9 mouse cellular contexts compared by ENCODE assay signal in genomic region chr11:116658238-116658637, GRCm38 (mm10). TPM values are rescaled to one million over a fixed set of nuclear protein-coding genes. Genes with fewer than 3 reads are reported as not detected.
DNase-seq lines count a peak whose midpoint lies in the region; ATAC-seq lines count a peak whose summit lies in the region.
"Had no signal": no experiment of that assay in that cellular context is flagged by ENCODE, and none has a peak within 500 bp of the region (broad histone marks: within the 10 kb centered on the region; RNA-seq: fewer than 3 reads in every experiment).

No protein-coding gene starts in this region.

- DNase-seq in liver, embryonic 11.5 days (ENCODE audit: low spot score), result no peak
- DNase-seq in liver, result no peak
- peak; percentile 62 for DNase-seq in embryonic facial prominence, embryonic 14.5 days (ENCODE audit: low spot score)
- DNase-seq in intestine, embryonic 14.5 days (ENCODE audit: low spot score), result no peak
- DNase-seq in layer of hippocampus, adult 9-10 months (ENCODE audit: low spot score), result no peak
- no peak for DNase-seq in retina, postnatal 1 day
- no peak for DNase-seq in gastrocnemius, adult 8-10 months (ENCODE audit: low spot score in 2 of 2)

- H3K9ac ChIP-seq in liver, embryonic 11.5 days (ENCODE audit: low read depth, low read length), result peak overlapping the region; percentile 44
- H3K9ac ChIP-seq in embryonic facial prominence, embryonic 14.5 days (ENCODE audit: low read depth, low read length), result 0 out of 2 replicates have a peak overlapping the region, but pooled peaks have one; percentile 26
- H3K9ac ChIP-seq in intestine, embryonic 14.5 days (ENCODE audit: low read length), result no peak overlapping the region
- H3K9ac ChIP-seq in neural tube, embryonic 12.5 days, result no peak overlapping the region

- ATAC-seq in liver, embryonic 11.5 days (replicated peaks; ENCODE audit: low FRiP score), result no peak
- 0 out of 2 replicates have a peak, but pooled peaks have one; percentile 13 for ATAC-seq in embryonic facial prominence, embryonic 14.5 days (ENCODE audit: low read depth)
- no peak; the same call in 1 of the 2 replicates for ATAC-seq in intestine, embryonic 14.5 days (replicated peaks; ENCODE audit: low FRiP score, low TSS enrichment, low read depth)
- ATAC-seq in neural tube, embryonic 12.5 days (ENCODE audit: low FRiP score, low read depth), result no peak

- H3K4me2 ChIP-seq in liver, embryonic 11.5 days, result peak overlapping the region; percentile 57; the same call in 1 of the 2 replicates
- peak overlapping the region; percentile 56 for H3K4me2 ChIP-seq in embryonic facial prominence, embryonic 14.5 days (ENCODE audit: low read depth, low read length)
- no peak overlapping the region; the same call in 1 of the 2 replicates for H3K4me2 ChIP-seq in intestine, embryonic 14.5 days (ENCODE audit: low read length)
- H3K4me2 ChIP-seq in neural tube, embryonic 12.5 days (replicated peaks), result peak overlapping the region; percentile 62

- H3K4me1 ChIP-seq in liver, embryonic 11.5 days (replicated peaks; ENCODE audit: control insufficient read depth, insufficient read depth, low read length), result peaks cover 37% of the 10 kb centered on the region
- H3K4me1 ChIP-seq in embryonic facial prominence, embryonic 14.5 days (ENCODE audit: control insufficient read depth, insufficient read depth, low read length), result peaks cover 24% of the 10 kb centered on the region
- H3K4me1 ChIP-seq in intestine, embryonic 14.5 days (replicated peaks; ENCODE audit: control insufficient read depth, insufficient read depth, low read length), result peaks cover 45% of the 10 kb centered on the region
- H3K4me1 ChIP-seq in neural tube, embryonic 12.5 days, result peaks cover 61% of the 10 kb centered on the region

- peaks cover 34% of the 10 kb centered on the region for H3K27me3 ChIP-seq in liver, embryonic 11.5 days (replicated peaks; ENCODE audit: control insufficient read depth, insufficient read depth, low read length)
- H3K27me3 ChIP-seq in embryonic facial prominence, embryonic 14.5 days (replicated peaks; ENCODE audit: control insufficient read depth, insufficient read depth, low read length), result peaks cover 14% of the 10 kb centered on the region
- H3K27me3 ChIP-seq in intestine, embryonic 14.5 days (replicated peaks; ENCODE audit: control insufficient read depth, insufficient read depth, low read length), result peaks cover 14% of the 10 kb centered on the region
- H3K27me3 ChIP-seq in neural tube, embryonic 12.5 days (replicated peaks), result peaks cover 26% of the 10 kb centered on the region

- H3K36me3 ChIP-seq in liver, embryonic 11.5 days (ENCODE audit: control insufficient read depth, insufficient read depth, low read length), result no peaks in the 10 kb centered on the region
- H3K36me3 ChIP-seq in embryonic facial prominence, embryonic 14.5 days (ENCODE audit: control insufficient read depth, insufficient read depth, low read length), result no peaks in the 10 kb centered on the region
- H3K36me3 ChIP-seq in intestine, embryonic 14.5 days (ENCODE audit: control insufficient read depth, insufficient read depth, low read length), result no peaks in the 10 kb centered on the region
- no peaks in the 10 kb centered on the region for H3K36me3 ChIP-seq in neural tube, embryonic 12.5 days

- 67% methylated on average over 10 of the region's 10 CpGs for WGBS in liver, embryonic 11.5 days
- WGBS in embryonic facial prominence, embryonic 14.5 days, result 57% methylated on average over 10 of the region's 10 CpGs
- 67% methylated on average over 10 of the region's 10 CpGs for WGBS in intestine, embryonic 14.5 days
- WGBS in neural tube, embryonic 12.5 days, result 69% methylated on average over 10 of the region's 10 CpGs

- H3K4me3 ChIP-seq in liver, embryonic 11.5 days (ENCODE audit: low read depth, low read length), result no peak overlapping the region
- no peak overlapping the region; the same call in 1 of the 2 replicates for H3K4me3 ChIP-seq in embryonic facial prominence, embryonic 14.5 days (ENCODE audit: low read depth, low read length)
- no peak overlapping the region for H3K4me3 ChIP-seq in intestine, embryonic 14.5 days (ENCODE audit: low read depth, low read length)
- no peak overlapping the region for H3K4me3 ChIP-seq in neural tube, embryonic 12.5 days

- peak overlapping the region; percentile 65 for H3K27ac ChIP-seq in liver, embryonic 11.5 days (ENCODE audit: low read depth, low read length)
- peak overlapping the region; percentile 73 for H3K27ac ChIP-seq in embryonic facial prominence, embryonic 14.5 days (replicated peaks; ENCODE audit: low read depth, low read length)
- peak overlapping the region; percentile 73 for H3K27ac ChIP-seq in intestine, embryonic 14.5 days (ENCODE audit: low read depth)
- H3K27ac ChIP-seq in neural tube, embryonic 12.5 days, result no peak overlapping the region

- H3K9me3 ChIP-seq in liver, embryonic 11.5 days (ENCODE audit: control insufficient read depth, low read length), result no peaks in the 10 kb centered on the region
- no peaks in the 10 kb centered on the region for H3K9me3 ChIP-seq in embryonic facial prominence, embryonic 14.5 days (ENCODE audit: control insufficient read depth, low read length)
- no peaks in the 10 kb centered on the region for H3K9me3 ChIP-seq in intestine, embryonic 14.5 days (ENCODE audit: control insufficient read depth, low read length)
- no peaks in the 10 kb centered on the region for H3K9me3 ChIP-seq in neural tube, embryonic 12.5 days

RNA-seq across cellular contexts. Expression of gene Cygb, which starts 4.1 kb away (rescaled TPM):
- polyA plus RNA-seq in liver, embryonic 11.5 days (2014; fragmentation: Nextera tagmentation; extraction: Ambion mirVana), result 2.0 and 2.5 TPM in 2 replicates
- 17.8 and 20.5 TPM in 2 replicates for polyA plus RNA-seq in embryonic facial prominence, embryonic 14.5 days (2014; fragmentation: Nextera tagmentation; extraction: Ambion mirVana)
- polyA plus RNA-seq in intestine, embryonic 14.5 days (2014; fragmentation: Nextera tagmentation; extraction: Ambion mirVana), result 14.5 and 16.4 TPM in 2 replicates
- polyA plus RNA-seq in neural tube, embryonic 12.5 days (2016; fragmentation: Nextera tagmentation; extraction: Ambion mirVana), result 6.7 and 6.9 TPM in 2 replicates
- 10 to 100 TPM in 2 of 4 experiments, 1 to 10 TPM in 2; 6.4 to 14.4 (median 10.1) TPM for total RNA-seq in gastrocnemius, adult 8-10 months (2022)
- total RNA-seq: common myeloid progenitor, adult 5-6 weeks had no signal

RNA-seq across cellular contexts. Expression of gene Prcd, which starts 4.9 kb away (rescaled TPM):
- polyA plus RNA-seq in liver, embryonic 11.5 days (2014; fragmentation: Nextera tagmentation; extraction: Ambion mirVana), result 0.62 and 0.74 TPM in 2 replicates
- polyA plus RNA-seq in embryonic facial prominence, embryonic 14.5 days (2014; fragmentation: Nextera tagmentation; extraction: Ambion mirVana), result 0.84 and 2.3 TPM in 2 replicates
- polyA plus RNA-seq in intestine, embryonic 14.5 days (2014; fragmentation: Nextera tagmentation; extraction: Ambion mirVana), result 0.75 and 1.8 TPM in 2 replicates
- polyA plus RNA-seq in neural tube, embryonic 12.5 days (2016; fragmentation: Nextera tagmentation; extraction: Ambion mirVana), result 0.39 and 0.79 TPM in 2 replicates
- under 1 TPM in 2 of 4 experiments, not detected in 2; 0.29 to 0.51 TPM for total RNA-seq in gastrocnemius, adult 8-10 months (2022)
- total RNA-seq: common myeloid progenitor, adult 5-6 weeks had no signal

RNA-seq across cellular contexts. Expression of gene Rhbdf2, which starts 31.4 kb away (rescaled TPM):
- polyA plus RNA-seq in liver, embryonic 11.5 days (2014; fragmentation: Nextera tagmentation; extraction: Ambion mirVana), result 9.9 and 10.6 TPM in 2 replicates
- polyA plus RNA-seq in embryonic facial prominence, embryonic 14.5 days (2014; fragmentation: Nextera tagmentation; extraction: Ambion mirVana), result 3.6 and 4.4 TPM in 2 replicates
- 5.7 and 5.9 TPM in 2 replicates for polyA plus RNA-seq in intestine, embryonic 14.5 days (2014; fragmentation: Nextera tagmentation; extraction: Ambion mirVana)
- 4.9 and 6.5 TPM in 2 replicates for polyA plus RNA-seq in neural tube, embryonic 12.5 days (2016; fragmentation: Nextera tagmentation; extraction: Ambion mirVana)
- total RNA-seq in gastrocnemius, adult 8-10 months (2022), result 10 to 100 TPM; 10.6 to 19.9 (median 11.2) TPM

Comparison
In these comparisons a context has a peak if more than half of its experiments do, and no peak if none do; other contexts are left out.
1. H3K9ac ChIP-seq: peak in liver, embryonic 11.5 days (single experiment) and embryonic facial prominence, embryonic 14.5 days (single experiment); none in intestine, embryonic 14.5 days (single experiment) and neural tube, embryonic 12.5 days (single experiment).